Mouse (Mus musculus) bone marrow, adult 2 months (tissue): ENCODE results near the gene Srrm3.

ENCODE experiments used
- CTCF ChIP-seq: fragments of 200-500 bp; IDR thresholded peaks from 2 replicates; pipeline ENCODE4 v1.5.1; 2011; ENCODE audit warnings: low read length, control low read depth; ENCODE audit not compliant: control insufficient read depth, insufficient read depth
- POLR2A ChIP-seq: fragments of 200-500 bp; IDR thresholded peaks from 2 replicates; pipeline ENCODE4 v1.6.1; 2011; ENCODE audit warnings: low read depth, mild to moderate bottlenecking, control low read depth, low read length, borderline replicate concordance; ENCODE audit not compliant: control insufficient read depth

DNA sequence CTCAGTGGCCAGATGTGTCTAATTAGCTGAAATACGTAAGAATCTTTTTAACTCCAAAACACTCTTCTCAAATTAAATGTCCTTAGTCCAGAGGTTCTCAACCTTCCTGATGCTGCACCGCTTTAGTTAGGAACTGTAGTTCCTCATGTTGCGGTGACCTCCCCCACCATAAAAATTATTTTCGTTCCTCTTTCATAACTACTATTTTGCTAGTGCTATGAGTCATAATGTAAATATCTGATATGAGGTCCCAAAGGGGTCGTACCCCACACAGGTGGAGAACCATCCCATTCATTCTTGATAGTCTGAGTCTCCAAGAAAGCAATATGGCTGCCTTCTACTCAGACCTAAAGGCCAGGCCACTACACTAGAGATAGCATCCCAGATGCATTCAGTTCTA, 63.8 kb downstream of the Srrm3 start:
- TF ChIP-seq POLR2A: no peak
- no peak for TF ChIP-seq CTCF
